Mouse (Mus musculus) gastrocnemius, adult 8-10 months (tissue): ENCODE data around the gene Rhox4b. TPM values are rescaled to one million over a fixed set of nuclear protein-coding genes. Genes with fewer than 3 reads are reported as not detected.
"Not testable (repeated sequence)": the region's sequence is repeated elsewhere in the genome, so short reads cannot be mapped to it uniquely, and the experiment has no call there.

ENCODE experiments used
- DNase-seq, 2 experiments: peaks; one replicate each; pipeline ENCODE4 v3.0.0; 2022; ENCODE audit warnings: low spot score in 2 of 2
- total RNA-seq, 4 experiments: library from RNA; stranded (reverse); gene quantifications; 2 replicates each; pipeline ENCODE4 v1.2.4; 2022

The Rhox4b gene
- not detected for total RNA-seq

DNA sequence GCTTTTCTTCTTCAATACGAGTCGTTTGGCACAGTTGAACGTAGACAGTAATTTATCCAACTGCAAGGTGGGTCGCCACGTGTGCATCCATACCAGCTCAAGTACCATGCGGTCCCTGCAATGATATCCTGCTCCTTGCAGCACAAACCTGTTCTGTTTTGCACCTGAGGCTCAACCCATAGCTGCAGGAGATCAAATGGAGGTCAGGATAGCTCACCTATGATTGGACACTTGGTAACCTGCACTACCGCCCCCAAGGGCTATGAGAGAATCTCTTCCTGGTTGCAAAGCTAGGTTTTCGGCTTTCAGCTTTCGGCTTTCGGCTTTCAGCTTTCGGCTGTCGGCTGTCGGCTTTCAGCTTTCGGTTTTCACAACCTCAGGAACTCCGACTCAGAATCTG is at the start of gene Rhox4b:
Rhox4b (plus strand) TSS at position 301 of the 400 bp plus-strand sequence.
- DNase-seq: not testable (repeated sequence)

- not testable (repeated sequence) for DNase-seq
These were observed 41.7 kb upstream of the Rhox4b start, which contains the start of gene Rhox4a2 for GRCm38 (mm10) chrX:37390548-37390947. Gene Rhox4a2 (plus strand): TSS chrX:37390848.

DNA sequence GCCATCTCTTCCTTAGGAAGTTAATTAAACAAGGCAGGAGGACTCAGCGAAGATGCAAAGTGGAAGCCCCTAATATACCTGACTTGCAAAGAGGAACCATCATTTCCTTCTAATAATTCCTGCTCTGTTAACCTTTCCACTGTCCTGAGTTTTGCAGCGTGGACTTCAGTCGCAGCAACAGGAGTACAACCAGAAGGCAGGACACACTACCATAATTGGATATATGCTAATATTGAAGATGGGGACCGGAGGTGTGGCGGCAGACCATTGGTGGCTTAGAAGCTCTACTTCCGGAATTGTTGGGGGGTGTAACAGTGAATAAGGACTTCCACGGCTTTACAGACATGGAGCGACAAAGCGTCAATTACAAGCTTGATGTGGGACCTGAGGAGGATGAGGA is 20.5 kb upstream of the Rhox4b start, which contains the start of gene Rhox2b:
Rhox2b (plus strand) TSS at position 301 of the 400 bp plus-strand sequence.
- DNase-seq: not testable (repeated sequence)

DNA sequence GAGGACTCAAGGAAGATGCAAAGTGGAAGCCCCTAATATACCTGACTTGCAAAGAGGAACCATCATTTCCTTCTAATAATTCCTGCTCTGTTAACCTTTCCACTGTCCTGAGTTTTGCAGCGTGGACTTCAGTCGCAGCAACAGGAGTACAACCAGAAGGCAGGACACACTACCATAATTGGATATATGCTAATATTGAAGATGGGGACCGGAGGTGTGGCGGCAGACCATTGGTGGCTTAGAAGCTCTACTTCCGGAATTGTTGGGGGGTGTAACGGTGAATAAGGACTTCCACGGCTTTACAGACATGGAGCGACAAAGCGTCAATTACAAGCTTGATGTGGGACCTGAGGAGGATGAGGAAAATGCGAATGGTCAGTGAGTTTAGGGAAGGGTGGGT is 21.1 kb downstream of the Rhox4b start, which contains the start of gene Rhox2c:
Rhox2c (plus strand) TSS at position 301 of the 400 bp plus-strand sequence.
- not testable (repeated sequence) for DNase-seq

DNA sequence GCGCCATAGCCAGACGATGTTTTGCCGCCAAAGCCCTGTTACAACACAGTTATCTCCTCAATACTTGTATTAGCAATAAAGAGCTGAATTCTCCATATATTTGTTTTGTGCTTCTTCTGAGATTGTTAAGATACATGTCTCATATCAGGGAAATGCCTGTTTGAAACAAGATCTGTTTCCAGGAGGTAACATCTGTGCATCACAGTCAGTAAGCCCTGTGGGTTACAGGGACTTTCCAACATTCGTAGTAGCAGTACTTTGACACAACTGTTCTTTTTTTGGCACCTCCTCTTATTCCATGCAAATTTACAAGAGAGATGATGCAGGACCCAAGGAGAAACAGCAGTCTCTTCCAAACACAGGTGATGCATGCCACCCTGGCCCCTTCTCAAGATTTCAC is 26.0 kb downstream of the Rhox4b start, which contains the start of gene Rhox3c:
Rhox3c (plus strand) TSS at position 301 of the 400 bp plus-strand sequence.
- not testable (repeated sequence) for DNase-seq

GRCm38 (mm10) chrX:37480037-37480436 is 47.7 kb downstream of the Rhox4b start, which contains the start of gene Rhox4c:
Gene Rhox4c (plus strand): TSS chrX:37480337.
- not testable (repeated sequence) for DNase-seq

Other genes with a start within 250 kb of the Rhox4b start
- gene Ndufa1, start 241.3 kb upstream of the Rhox4b start, total RNA-seq: 100 to 1,000 TPM; 301 to 394 (median 354) TPM
- 1 to 10 TPM; 2.6 to 4.4 (median 2.9) TPM for gene Rnf113a1, start 241.2 kb upstream of the Rhox4b start, total RNA-seq
- gene Gm9, start 221.5 kb upstream of the Rhox4b start, total RNA-seq: not detected
- gene Rhox1, start 210.2 kb upstream of the Rhox4b start, total RNA-seq: not detected
- not detected for gene Rhox2a, start 187.5 kb upstream of the Rhox4b start, total RNA-seq
- not detected for gene Rhox3a, start 182.6 kb upstream of the Rhox4b start, total RNA-seq
- not detected for gene Rhox4a, start 167.2 kb upstream of the Rhox4b start, total RNA-seq
- not detected for gene Rhox3a2, start 52.5 kb upstream of the Rhox4b start, total RNA-seq
- not detected for gene Rhox4a2, start 41.6 kb upstream of the Rhox4b start, total RNA-seq
- gene Rhox2b, start 20.4 kb upstream of the Rhox4b start, total RNA-seq: not detected
- not detected for gene Rhox2c, start 21.2 kb downstream of the Rhox4b start, total RNA-seq
- gene Rhox3c, start 26.1 kb downstream of the Rhox4b start, total RNA-seq: not detected
- not detected for gene Rhox4c, start 47.8 kb downstream of the Rhox4b start, total RNA-seq
- not detected for gene Rhox2d, start 60.9 kb downstream of the Rhox4b start, total RNA-seq
- gene Rhox4d, start 81.9 kb downstream of the Rhox4b start, total RNA-seq: not detected
- gene Rhox2e, start 98.0 kb downstream of the Rhox4b start, total RNA-seq: not detected
- gene Rhox3e, start 109.5 kb downstream of the Rhox4b start, total RNA-seq: not detected
- not detected for gene Rhox4e, start 124.9 kb downstream of the Rhox4b start, total RNA-seq
- not detected for gene Rhox2f, start 138.9 kb downstream of the Rhox4b start, total RNA-seq
- not detected for gene Rhox3f, start 148.5 kb downstream of the Rhox4b start, total RNA-seq
- not detected for gene Rhox4f, start 175.2 kb downstream of the Rhox4b start, total RNA-seq
- gene Rhox3g, start 196.1 kb downstream of the Rhox4b start, total RNA-seq: not detected
- not detected for gene Rhox2g, start 211.0 kb downstream of the Rhox4b start, total RNA-seq
- not detected for gene Rhox4g, start 218.8 kb downstream of the Rhox4b start, total RNA-seq
- not detected for gene Rhox3h, start 236.3 kb downstream of the Rhox4b start, total RNA-seq
- not detected for gene Rhox2h, start 240.8 kb downstream of the Rhox4b start, total RNA-seq